Mouse (Mus musculus): ENCODE results near the gene 4930433I11Rik.
"Not testable (repeated sequence)": the region's sequence is repeated elsewhere in the genome, so short reads cannot be mapped to it uniquely, and the experiment has no call there.

Gene 4930433I11Rik

GRCm38 (mm10) chr7:40987243-40987642, at the start of gene 4930433I11Rik:
Gene 4930433I11Rik (plus strand): TSS chr7:40987543.
- CTCF ChIA-PET = no interaction called here

- CTCF ChIA-PET = no interaction called here
These were observed 48.0 kb upstream of the 4930433I11Rik start for GRCm38 (mm10) chr7:40939371-40939770.

- CTCF ChIA-PET = no interaction called here
These were observed 45.0 kb upstream of the 4930433I11Rik start for GRCm38 (mm10) chr7:40942233-40942935.

- CTCF ChIA-PET = not testable (repeated sequence)
These were observed 45.1 kb downstream of the 4930433I11Rik start, which contains the start of gene Gm4884 for GRCm38 (mm10) chr7:41032419-41032818. Gene Gm4884 (plus strand): TSS chr7:41032719.

- CTCF ChIA-PET = not testable (repeated sequence)
These were observed 56.7 kb downstream of the 4930433I11Rik start for GRCm38 (mm10) chr7:41044058-41044457.

Measured in spleen, embryonic (tissue).